Mouse (Mus musculus) megakaryocyte, embryonic 14.5 days (primary cell): ENCODE data around the gene Plpp1.

Source experiments
- FLI1 ChIP-seq: IDR thresholded peaks from 2 replicates; pipeline ENCODE4 v1.6.1; 2012; ENCODE audit warnings: low read length, inconsistent platforms, mixed read lengths
- GATA1 ChIP-seq: IDR thresholded peaks from 3 replicates; pipeline ENCODE4 v1.6.1; 2012; ENCODE audit warnings: mixed read lengths, low read length, inconsistent platforms, borderline replicate concordance

DNA sequence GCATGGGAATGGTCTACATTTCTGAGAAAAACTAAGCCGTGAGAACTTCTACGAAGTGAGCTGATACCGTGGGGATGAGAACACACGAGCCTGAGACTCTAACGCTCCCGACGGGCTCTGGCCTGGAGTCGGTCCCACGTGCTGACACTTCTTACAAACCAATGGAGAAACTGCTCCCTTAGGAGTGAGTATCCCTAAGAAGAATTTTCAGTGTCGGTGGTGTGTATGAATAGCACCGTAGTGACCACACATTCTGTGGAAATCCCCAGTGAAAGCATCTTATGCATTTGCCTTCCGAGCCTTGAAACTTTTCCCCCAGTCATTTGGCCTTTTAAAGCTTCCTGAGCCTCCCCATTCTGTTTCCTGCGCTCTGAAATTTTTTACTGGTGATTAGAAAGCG lies 27.7 kb upstream of the Plpp1 start:
- no peak for TF ChIP-seq GATA1
- TF ChIP-seq FLI1: no peak
